Mouse (Mus musculus) skeletal muscle tissue, postnatal 0 days (tissue): Measurements from ENCODE around the gene Hist2h3c1. TPM values are rescaled to one million over a fixed set of nuclear protein-coding genes. Genes with fewer than 3 reads are reported as not detected.

ENCODE experiments used
- microRNA-seq, 2 experiments: library from miRNA; unstranded; fragments of <30 nt; microRNA quantifications; one replicate each; pipeline ENCODE4; 2016
- polyA plus RNA-seq: library from polyadenylated mRNA; unstranded; fragments of >200 nt; fragmentation: Nextera tagmentation; extraction: Ambion mirVana; gene quantifications from 2 replicates; pipeline ENCODE4 v1.2.1, GENCODE M21; 2015

Hist2h3c1 gene
- polyA plus RNA-seq, result 0.76 TPM in 1 of 2 replicates, not detected in the other

DNA sequence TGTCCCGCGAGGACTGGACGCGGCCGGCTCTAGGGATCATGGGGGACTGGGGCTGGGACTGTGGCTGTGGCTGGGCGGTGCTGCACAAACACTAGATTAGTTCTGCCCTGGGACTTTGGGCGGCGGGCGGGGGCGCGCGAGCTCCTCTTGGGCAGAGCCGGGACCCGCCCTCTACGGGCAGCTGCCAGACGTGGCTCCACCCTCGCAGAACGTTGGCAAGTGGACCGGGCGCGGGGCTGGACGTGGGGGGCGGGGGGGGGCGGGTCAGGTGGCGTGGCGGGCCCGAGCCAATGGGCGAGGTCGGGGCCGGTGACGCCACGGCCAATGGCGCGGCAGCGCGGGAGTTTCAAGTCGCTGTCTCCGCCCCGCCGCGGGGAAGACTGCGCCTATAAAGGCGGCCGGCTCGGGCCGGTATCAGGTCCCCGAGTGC is at the start of gene Hist2h3c1:
Gene Hist2h3c1 (plus strand): TSS at position 259 of the 430 bp plus-strand sequence.

DNA sequence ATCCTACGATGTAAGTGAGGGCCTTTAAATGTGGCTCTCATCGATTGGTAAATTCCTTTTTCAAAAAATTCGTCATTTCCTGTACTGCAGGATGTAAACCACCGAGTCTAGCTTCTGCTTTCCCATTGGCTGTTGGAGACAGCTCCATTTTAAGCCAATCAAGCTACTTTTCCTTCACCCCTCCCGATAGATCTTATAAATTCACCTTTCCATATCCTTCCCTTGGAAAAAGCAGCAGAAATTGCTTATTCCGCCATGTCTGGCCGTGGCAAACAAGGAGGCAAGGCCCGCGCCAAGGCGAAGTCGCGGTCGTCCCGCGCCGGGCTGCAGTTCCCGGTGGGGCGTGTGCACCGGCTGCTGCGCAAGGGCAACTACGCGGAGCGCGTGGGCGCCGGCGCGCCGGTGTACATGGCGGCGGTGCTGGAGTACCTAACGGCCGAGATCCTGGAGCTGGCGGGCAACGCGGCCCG is 26.8 kb upstream of the Hist2h3c1 start, which contains the start of the genes Bola1 and Hist2h2ab:
Gene Bola1 (minus strand): TSS at position 49 of the 470 bp plus-strand sequence.
Gene Hist2h2ab (plus strand): TSS at position 205 of the 470 bp plus-strand sequence.

GRCm38 (mm10) chr3:96220765-96221639 is 25.5 kb upstream of the Hist2h3c1 start, which contains the start of the genes Hist2h2ac and Hist2h2be:
Gene Hist2h2ac, minus strand, starts transcription at chr3:96220880.
Gene Hist2h2be, plus strand, starts transcription at chr3:96221119.

GRCm38 (mm10) chr3:96238954-96239793 is 7.3 kb upstream of the Hist2h3c1 start, which contains the start of gene Hist2h3c2:
Gene Hist2h3c2, minus strand, starts transcription at chr3:96239127.

GRCm38 (mm10) chr3:96239949-96240798 is 6.3 kb upstream of the Hist2h3c1 start, which contains the start of gene Hist2h2aa2:
Gene Hist2h2aa2, minus strand, starts transcription at chr3:96240276.

DNA sequence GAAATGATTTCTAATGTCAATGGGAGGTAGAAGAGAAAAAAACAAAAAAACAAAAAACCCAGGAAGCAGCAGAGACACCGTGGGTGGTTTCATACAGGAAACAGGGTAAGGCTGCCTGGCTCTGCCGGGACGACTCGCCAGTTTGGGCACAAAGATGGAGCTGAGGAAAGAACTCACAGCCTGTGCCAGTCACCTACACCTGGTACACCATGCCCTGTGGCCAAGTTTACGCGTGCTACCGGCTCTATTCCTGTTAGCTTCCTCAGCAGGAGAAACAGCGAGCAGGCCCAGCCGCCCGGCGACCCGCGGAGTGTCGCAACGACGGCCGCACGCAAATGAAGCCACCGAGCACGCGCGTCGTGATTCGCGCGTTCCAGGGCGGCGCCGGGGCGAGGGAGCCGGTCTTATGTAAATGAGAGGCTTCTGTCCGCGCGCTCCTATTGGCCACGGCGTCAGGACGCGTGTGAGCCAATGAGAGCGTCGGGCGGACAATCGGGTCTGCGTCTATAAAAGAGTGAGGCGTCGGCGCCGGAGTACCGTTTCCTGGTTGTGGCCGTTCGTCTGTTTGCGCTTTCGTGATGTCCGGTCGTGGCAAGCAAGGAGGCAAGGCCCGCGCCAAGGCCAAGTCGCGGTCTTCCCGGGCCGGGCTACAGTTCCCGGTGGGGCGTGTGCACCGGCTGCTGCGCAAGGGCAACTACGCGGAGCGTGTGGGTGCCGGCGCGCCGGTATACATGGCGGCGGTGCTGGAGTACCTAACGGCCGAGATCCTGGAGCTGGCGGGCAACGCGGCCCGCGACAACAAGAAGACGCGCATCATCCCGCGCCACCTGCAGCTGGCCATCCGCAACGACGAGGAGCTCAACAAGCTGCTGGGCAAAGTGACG is 1.2 kb upstream of the Hist2h3c1 start, which contains the start of gene Hist2h2aa1:
Gene Hist2h2aa1 (plus strand): TSS at position 495 of the 884 bp plus-strand sequence.

GRCm38 (mm10) chr3:96262979-96263550 is 16.6 kb downstream of the Hist2h3c1 start, which contains the start of gene Hist2h4:
Gene Hist2h4, minus strand, starts transcription at chr3:96263311.

DNA sequence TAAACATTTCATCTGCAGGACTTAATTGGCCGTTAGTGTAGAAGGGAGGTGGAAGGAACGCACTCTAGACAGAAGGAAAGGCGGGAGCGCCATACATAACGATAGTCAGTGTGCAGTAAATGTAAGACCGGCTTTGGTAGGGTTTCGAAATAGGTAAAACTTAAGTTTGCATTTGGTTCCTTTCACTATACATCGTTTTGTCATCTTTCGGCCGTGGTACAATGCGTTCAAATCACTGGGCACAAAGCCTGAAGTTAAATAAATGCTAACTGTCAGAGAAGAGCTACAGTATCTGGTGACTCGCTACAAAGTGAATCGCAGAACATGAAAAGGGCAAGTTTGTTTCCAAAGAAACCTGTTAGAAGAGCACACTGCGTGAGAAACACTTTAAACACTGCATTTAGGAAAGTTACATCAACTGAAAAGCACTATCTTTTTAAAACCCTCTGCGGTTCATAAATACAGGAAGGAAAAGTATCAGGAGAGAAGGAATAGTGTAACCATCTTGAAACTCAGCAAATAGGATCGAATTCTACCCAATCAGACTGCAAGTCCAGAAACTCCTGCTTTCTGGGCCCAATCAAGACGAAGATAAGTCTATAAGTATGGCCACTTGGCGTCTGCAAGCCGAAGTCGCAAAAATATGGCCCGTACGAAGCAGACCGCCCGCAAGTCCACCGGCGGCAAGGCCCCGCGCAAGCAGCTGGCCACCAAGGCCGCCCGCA is 21.7 kb downstream of the Hist2h3c1 start, which contains the start of gene Hist2h3b:
Gene Hist2h3b (plus strand): TSS at position 604 of the 725 bp plus-strand sequence.

DNA sequence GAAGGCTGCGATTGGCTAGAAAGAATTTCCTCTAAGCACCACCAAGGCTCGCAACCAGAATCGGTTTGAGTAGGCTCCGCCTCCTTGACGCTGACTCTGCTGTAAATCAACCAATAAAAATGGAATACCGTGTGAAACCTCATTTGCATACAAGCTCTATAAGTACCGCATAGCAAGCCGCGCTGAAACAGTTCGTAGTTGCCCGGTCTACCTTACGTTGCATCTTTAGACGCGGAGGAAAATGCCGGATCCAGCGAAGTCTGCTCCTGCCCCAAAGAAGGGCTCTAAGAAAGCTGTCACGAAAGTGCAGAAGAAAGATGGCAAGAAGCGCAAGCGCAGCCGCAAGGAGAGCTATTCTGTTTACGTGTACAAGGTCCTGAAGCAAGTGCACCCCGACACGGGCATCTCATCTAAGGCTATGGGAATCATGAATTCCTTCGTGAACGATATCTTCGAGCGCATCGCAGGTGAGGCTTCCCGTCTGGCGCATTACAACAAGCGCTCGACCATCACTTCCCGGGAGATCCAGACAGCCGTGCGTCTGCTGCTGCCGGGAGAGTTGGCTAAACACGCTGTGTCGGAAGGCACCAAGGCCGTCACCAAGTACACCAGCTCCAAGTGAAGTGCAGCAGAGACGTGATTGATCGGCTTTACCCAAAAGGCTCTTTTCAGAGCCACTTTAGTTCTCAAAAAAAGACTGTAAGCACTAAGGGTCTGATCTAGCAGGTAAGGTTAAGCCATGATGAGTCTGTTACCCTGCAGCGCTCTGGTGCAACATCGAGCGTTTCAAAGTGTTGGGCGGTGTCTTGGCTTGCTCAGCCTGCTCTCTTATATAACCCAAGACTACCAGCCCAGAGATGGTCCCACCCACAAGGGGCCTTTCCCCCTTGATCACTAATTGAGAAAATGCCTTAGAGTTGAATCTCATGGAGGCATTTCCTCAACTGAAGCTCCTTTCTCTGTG is 23.3 kb downstream of the Hist2h3c1 start, which contains the start of gene Hist2h2bb:
Gene Hist2h2bb (plus strand): TSS at position 242 of the 964 bp plus-strand sequence.

DNA sequence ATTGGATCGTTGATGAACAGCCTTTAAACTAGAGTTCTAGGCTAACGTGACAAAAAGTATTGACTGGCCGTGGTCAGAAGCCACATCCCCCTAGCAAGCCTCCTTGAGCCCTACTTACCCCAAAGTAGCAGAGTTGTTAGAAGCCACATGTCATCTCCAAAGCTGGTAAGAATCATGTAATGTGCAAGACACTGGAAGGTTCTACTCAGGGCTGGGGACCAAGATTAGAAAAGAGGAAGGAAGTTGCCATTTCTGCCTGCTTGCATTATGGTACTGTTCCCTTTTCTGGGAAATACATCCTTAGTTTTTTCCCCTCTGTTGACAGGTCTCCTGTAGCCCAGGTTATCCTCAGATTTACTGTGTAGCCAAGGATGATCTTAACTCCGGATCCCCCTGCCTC is 47.3 kb downstream of the Hist2h3c1 start, which contains the start of gene Fcgr1:
Gene Fcgr1 (minus strand): TSS at position 183 of the 400 bp plus-strand sequence.

Small RNA genes within 50 kb of the gene (microRNA-seq; reads per million reads assigned to microRNA genes)
- gene Gm44492 (0 to 0.10 reads per million in 2 experiments), gene Gm47311 (0 reads per million in 2 experiments), gene Gm47313 (0 reads per million in 2 experiments)

Other genes starting within 250 kb of the Hist2h3c1 start
- gene Vps45, start 188.2 kb upstream of the Hist2h3c1 start, polyA plus RNA-seq, result 26.6 and 29.7 TPM in 2 replicates
- 20.5 and 21.8 TPM in 2 replicates for gene Otud7b, start 142.2 kb upstream of the Hist2h3c1 start, polyA plus RNA-seq
- gene Mtmr11, start 84.7 kb upstream of the Hist2h3c1 start, polyA plus RNA-seq, result 8.6 and 10.7 TPM in 2 replicates
- gene Sf3b4, start 74.4 kb upstream of the Hist2h3c1 start, polyA plus RNA-seq, result 39.7 and 47.5 TPM in 2 replicates
- 0.71 and 0.97 TPM in 2 replicates for gene Sv2a, start 65.5 kb upstream of the Hist2h3c1 start, polyA plus RNA-seq
- 47.6 and 49.2 TPM in 2 replicates for gene Bola1, start 27.0 kb upstream of the Hist2h3c1 start, polyA plus RNA-seq
- 0.63 TPM in 1 of 2 replicates, not detected in the other for gene Hist2h2ab, start 26.8 kb upstream of the Hist2h3c1 start, polyA plus RNA-seq
- 2.5 and 2.6 TPM in 2 replicates for gene Hist2h2ac, start 25.8 kb upstream of the Hist2h3c1 start, polyA plus RNA-seq
- gene Hist2h2be, start 25.6 kb upstream of the Hist2h3c1 start, polyA plus RNA-seq, result 1.4 and 1.6 TPM in 2 replicates
- gene Hist2h3c2, start 7.6 kb upstream of the Hist2h3c1 start, polyA plus RNA-seq, result 4.7 and 4.9 TPM in 2 replicates
- gene Hist2h2aa2, start 6.4 kb upstream of the Hist2h3c1 start, polyA plus RNA-seq, result 149 and 171 TPM in 2 replicates
- gene Hist2h2aa1, start 1.2 kb upstream of the Hist2h3c1 start, polyA plus RNA-seq, result 42.9 and 46.5 TPM in 2 replicates
- gene Hist2h4, start 16.6 kb downstream of the Hist2h3c1 start, polyA plus RNA-seq, result 2.2 and 6.7 TPM in 2 replicates
- gene Hist2h3b, start 22.0 kb downstream of the Hist2h3c1 start, polyA plus RNA-seq, result 10.9 and 17.3 TPM in 2 replicates
- gene Hist2h2bb, start 23.1 kb downstream of the Hist2h3c1 start, polyA plus RNA-seq, result 3.3 and 4.0 TPM in 2 replicates
- gene Fcgr1, start 47.3 kb downstream of the Hist2h3c1 start, polyA plus RNA-seq, result 3.3 and 4.7 TPM in 2 replicates
- 0.14 and 0.28 TPM in 2 replicates for gene BC107364, start 205.6 kb downstream of the Hist2h3c1 start, polyA plus RNA-seq